Mouse (Mus musculus): Measurements from ENCODE around the gene Ice2. TPM values are rescaled to one million over a fixed set of nuclear protein-coding genes. Genes with fewer than 3 reads are reported as not detected.

Ice2 gene
- total RNA-seq, 2 experiments from 2014 or later = 4.6 to 7.1 TPM

GRCm38 (mm10) chr9:69456406-69457075 is 58.8 kb downstream of the Ice2 start:
- ATAC-seq (replicated peaks; ENCODE audit: low FRiP score, poor library complexity, severe bottlenecking) = no peak

DNA sequence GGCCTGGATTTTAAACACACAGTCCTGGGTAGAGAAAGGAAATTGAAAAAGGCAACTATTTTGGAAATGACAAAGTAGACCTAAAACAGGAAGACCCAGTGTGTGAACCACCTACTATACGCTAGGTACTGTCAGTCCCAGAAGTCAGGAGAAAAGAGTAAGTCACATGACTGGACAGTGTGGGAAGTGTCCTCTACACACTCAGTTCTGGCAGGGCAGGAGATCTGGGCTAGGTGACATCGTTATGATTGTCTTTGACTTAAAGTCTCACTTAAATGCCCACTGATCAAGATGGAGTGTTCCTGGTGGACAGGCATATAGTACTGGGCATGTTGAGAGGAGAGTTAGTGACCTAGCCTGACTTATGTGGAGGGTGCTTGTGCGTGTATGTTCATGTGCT is 59.4 kb downstream of the Ice2 start:
- ATAC-seq (replicated peaks; ENCODE audit: low FRiP score, poor library complexity, severe bottlenecking) = no peak

DNA sequence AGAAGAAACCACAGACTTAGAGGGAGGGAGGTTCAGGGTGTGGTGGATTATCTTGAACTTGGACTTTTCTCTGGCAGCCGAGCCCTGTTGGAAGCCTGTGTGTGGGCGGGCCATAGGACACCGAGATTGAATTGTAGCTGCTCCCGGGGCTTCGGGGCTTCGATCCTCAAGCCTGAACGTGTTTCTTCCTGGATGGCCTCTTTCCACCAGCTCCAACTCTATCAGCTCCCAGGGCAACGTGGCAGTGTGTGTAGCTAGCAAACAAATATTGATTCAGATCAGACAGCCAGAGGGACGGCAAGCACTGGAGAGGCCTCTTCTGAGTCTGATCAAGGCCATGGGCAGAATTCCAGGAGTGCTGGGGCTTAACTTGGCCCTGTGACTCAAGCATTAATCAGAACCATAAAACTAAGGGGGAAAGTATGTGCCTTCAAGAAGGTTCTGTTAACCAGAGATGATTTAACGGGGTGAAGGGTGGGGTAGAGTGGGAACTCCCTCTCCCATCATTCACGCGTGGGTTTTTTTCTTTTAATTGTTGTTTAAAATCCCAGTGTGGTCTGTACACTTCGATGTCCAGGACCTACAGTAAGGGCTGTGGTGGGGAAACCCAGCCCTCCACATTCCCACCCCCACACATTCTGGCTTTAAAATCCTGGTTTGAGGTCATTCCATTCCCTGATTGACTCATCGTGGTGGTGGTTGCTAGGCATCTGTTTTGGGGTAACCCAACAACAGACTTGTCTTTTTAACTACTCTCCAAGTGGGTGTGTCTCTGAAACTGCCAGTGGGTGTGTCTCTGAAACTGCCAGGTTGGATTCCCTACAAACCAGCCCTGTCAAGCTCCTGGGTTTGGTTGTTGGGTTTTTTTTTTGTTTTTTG is 60.3 kb downstream of the Ice2 start:
- no peak for ATAC-seq (replicated peaks; ENCODE audit: low FRiP score, poor library complexity, severe bottlenecking)

DNA sequence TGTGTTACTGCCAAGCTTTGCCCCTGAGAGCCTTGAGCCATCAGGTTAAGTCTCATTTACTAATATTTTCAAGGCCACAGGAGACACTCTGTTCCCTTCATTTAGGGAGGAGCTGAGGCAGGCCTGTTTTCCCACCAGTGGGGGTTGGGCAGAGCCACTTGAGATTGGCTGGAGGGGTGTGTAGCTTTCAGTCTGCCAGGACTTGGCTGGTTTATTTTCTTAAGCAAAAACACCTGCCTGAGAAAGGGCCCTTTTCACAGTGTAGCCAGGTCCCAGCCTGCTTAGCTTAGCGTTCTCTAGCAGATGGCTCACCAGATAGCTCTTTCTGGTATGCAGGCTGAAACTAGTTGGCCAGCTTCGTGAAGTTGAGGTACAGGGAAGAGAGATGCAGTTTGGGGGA is 61.3 kb downstream of the Ice2 start:
- no peak for ATAC-seq (replicated peaks; ENCODE audit: low FRiP score, poor library complexity, severe bottlenecking)

DNA sequence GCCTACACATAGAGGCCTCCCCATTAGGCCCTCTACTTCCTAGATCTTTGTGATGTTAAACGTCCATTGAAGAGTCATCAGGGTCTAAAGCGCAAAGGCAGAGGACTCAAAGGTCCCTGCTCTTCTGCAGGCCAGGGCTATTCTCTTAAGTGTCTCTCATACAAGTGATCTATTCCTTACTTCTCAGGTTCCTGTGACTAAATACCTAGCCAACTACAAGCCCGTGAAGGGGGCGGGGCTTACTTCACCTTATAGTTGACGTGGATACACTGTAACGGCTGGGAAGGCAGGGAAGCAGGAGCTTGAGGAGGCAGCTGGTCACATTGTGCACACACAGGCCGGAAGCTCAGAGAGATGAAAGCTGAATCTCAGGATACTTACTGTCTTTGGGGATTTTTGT is 62.2 kb downstream of the Ice2 start:
- no peak for ATAC-seq (replicated peaks; ENCODE audit: low FRiP score, poor library complexity, severe bottlenecking)

DNA sequence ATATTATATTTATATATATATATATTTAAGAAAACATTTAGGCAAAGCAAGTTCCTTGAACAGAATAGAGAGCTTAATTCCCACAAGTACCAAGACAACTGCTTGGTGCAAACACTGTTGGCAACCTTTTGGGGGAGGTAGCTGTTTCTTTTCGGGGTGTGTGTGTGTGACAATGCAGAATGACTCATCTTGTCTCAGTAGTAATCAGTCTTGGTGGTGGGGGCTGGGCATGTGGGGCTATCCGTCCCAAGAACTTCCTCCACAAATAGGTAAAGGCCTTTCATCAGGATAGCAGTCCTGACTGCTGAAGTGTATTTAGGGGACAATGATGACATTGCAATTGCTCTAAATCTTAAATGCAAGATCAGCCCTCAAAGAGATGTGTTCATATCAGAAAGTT is 65.3 kb downstream of the Ice2 start:
- no peak for ATAC-seq (replicated peaks; ENCODE audit: low FRiP score, poor library complexity, severe bottlenecking)

GRCm38 (mm10) chr9:69464109-69464756 is 66.5 kb downstream of the Ice2 start:
- no peak for ATAC-seq (replicated peaks; ENCODE audit: low FRiP score, poor library complexity, severe bottlenecking)

DNA sequence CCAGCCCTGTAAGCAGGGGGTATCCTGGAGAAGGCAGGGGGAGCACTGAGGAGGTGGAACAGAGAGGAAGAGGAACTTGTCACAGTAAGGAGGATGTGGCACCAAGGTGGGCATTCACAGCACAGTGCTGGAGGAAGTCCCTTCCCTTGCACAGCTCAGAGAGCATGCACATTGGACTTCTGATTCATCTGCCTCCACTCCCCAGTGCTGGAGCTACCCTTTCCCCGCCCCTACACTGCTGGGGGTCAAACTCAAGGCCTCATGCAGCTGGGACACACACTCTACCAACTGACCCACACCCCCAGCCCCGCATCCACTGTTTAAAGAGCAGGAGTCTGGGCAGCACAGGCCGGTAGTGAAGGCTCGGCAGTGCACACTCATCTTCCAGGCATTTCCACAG is 68.4 kb downstream of the Ice2 start:
- no peak for ATAC-seq (replicated peaks; ENCODE audit: low FRiP score, poor library complexity, severe bottlenecking)

GRCm38 (mm10) chr9:69467310-69467939 is 69.7 kb downstream of the Ice2 start:
- ATAC-seq (replicated peaks; ENCODE audit: low FRiP score, poor library complexity, severe bottlenecking) = no peak

DNA sequence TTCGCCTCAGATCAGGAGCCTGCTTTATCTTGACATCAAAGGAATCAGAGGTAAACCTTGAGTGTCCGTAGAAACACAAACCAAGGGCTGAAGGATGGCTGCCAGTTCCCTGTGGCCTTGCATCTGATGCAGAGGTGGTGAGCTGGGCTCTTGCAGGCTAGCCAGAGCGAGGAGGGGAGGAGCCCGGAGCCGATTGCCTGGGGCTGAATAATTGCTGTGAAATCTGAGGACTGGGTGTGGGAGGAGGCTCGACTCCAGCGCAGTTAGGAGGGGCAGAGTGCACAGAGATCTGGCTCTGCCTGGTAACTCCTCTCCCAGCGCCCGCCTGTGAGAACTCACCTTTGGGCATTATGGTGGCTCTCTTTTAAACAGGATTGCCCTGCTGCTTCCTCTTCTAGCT is 71.3 kb downstream of the Ice2 start:
- no peak for ATAC-seq (replicated peaks; ENCODE audit: low FRiP score, poor library complexity, severe bottlenecking)

DNA sequence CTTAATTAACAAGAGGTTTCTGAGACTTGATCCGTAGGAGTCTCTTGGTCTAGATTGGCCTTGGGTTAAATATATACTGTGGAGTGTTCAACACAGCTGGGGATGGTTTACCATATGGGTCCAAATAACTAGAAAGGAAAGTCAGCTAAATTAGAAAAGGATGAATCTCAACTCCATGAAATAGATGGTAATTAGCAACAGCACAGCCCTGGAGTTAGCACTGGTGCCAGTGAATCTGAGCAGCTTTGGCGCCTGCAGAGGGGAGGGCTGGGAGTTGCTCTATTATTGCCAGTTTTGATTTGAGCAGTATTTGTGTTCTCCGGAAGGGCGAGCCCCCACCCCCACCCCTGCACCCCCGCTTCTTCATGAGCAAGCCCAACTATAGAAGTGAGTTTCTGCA is 72.7 kb downstream of the Ice2 start:
- no peak for ATAC-seq (replicated peaks; ENCODE audit: low FRiP score, poor library complexity, severe bottlenecking)

- no peak for ATAC-seq (replicated peaks; ENCODE audit: low FRiP score, poor library complexity, severe bottlenecking)
Measured at GRCm38 (mm10) chr9:69470921-69471320, 73.2 kb downstream of the Ice2 start.

DNA sequence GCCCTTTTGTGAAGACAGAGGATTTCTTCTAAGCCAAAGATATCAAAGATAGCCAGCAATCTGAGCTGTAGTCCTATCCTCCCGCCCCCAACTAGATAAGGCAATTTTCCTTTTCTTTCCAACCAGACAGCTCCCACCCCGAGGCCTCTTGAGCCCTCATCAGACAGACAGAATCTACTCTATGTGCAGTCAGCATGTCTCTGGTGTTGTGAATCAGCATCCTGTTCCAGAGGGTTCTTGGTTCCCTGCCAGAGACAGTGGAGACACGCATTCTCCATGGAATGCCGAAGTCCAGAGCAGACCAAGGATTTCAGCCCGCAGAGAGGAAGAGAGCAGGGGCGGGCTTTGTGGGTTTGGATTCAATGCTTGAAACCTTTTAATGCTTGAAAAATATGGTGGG is 75.0 kb downstream of the Ice2 start:
- no peak for ATAC-seq (replicated peaks; ENCODE audit: low FRiP score, poor library complexity, severe bottlenecking)

DNA sequence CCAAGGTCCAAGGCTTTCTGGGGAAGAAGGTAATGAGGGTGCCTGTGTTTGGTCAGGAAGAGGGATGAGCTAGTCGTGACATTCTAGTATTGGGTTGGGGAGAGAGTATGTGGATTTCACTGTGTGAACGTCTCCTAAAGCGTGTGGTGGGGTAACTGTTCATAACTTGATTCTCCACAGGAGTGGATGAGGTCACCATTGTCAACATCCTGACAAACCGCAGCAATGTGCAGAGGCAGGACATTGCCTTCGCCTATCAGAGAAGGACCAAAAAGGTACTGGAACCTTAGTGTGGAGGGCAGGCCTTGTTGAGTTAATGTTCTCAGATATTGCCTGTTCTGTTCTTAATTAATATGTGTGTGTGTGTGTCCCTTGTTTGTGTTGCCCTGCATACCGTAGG is 78.2 kb downstream of the Ice2 start:
- ATAC-seq (replicated peaks; ENCODE audit: low FRiP score, poor library complexity, severe bottlenecking) = no peak

DNA sequence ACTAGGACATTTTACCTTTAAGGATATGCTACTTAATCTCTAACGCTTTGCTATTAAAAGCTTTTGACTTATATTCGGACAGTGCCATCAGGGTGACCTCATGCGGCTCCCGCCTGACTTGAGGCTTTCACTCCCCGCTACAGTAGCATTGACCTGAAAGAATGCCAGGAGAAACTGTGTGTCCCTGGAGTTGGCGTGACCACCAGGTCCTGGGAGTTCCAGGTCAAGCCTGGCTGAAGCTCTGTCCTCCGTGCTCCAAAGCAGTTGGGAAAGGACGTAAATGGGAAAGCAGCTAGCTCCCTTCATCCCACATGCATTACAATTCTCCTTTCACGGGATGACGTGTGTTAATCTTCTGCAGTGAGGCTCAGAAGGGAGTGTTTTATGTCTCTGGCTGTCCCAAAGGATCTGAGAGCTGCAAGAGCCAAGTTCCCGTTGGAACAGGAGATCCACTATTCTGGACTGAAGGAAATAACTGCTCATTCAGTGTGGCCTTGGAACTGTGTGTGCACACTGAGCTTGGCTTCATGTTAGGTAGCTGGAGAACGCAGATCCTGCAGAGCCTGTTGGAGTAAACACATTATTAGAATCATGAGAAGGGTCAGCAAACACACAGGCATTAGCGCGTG is 79.6 kb downstream of the Ice2 start:
- no peak for ATAC-seq (replicated peaks; ENCODE audit: low FRiP score, poor library complexity, severe bottlenecking)

- no peak for ATAC-seq (replicated peaks; ENCODE audit: low FRiP score, poor library complexity, severe bottlenecking)
Measured at GRCm38 (mm10) chr9:69477824-69478222, 80.1 kb downstream of the Ice2 start.

DNA sequence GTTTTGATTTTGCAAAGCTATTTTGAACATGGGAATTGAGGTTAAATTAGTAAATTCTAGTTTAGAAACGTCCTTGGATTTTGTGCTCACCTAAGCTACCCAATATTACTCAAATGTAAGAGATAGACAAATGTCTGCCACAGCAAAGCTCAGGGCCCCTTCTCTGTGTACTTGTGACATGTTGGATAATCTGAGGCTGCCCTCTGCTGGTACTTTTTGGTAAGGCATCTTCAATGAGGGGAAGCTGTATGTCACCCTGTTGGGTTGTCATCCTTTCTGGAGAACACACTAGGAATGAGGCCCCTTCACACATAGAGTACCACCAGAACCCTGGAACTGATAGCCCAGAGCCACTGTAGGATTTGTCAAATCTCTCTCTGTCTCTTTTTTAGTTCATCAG is 82.6 kb downstream of the Ice2 start:
- 0 out of 2 replicates have a peak, but pooled peaks have one; percentile 52 for ATAC-seq (replicated peaks; ENCODE audit: low FRiP score, poor library complexity, severe bottlenecking)

Data from erythroblast, adult 5-6 weeks (primary cell).